27 mouse cellular contexts compared by ENCODE assay signal in genomic region chrX:135681858-135682257, GRCm38 (mm10). TPM values are rescaled to one million over a fixed set of nuclear protein-coding genes. Genes with fewer than 3 reads are reported as not detected.
DNase-seq lines count a peak whose midpoint lies in the region; ATAC-seq and TF ChIP-seq lines count a peak whose summit lies in the region.
"Had no signal": no experiment of that assay in that cellular context is flagged by ENCODE, and none has a peak within 500 bp of the region (broad histone marks: within the 10 kb centered on the region; RNA-seq: fewer than 3 reads in every experiment).

No protein-coding gene starts in this region.

- no peaks in the 10 kb centered on the region for H3K4me1 ChIP-seq in heart, embryonic 12.5 days (replicated peaks)
- no peaks in the 10 kb centered on the region for H3K4me1 ChIP-seq in liver, adult 2 months (ENCODE audit: control insufficient read depth, insufficient read depth, low read length)
- no peaks in the 10 kb centered on the region for H3K4me1 ChIP-seq in liver, postnatal 0 days (ENCODE audit: insufficient read depth)

- DNase-seq in heart, adult 11 months = peak; percentile 91
- DNase-seq in heart, postnatal 14 days = no peak
- peak; percentile 11 for DNase-seq in heart, adult 8-10 months (ENCODE audit: low spot score)
- DNase-seq in heart, adult 9 months (ENCODE audit: low spot score in 2 of 2) = peak; percentile 11 to 14
- no peak for DNase-seq in heart, postnatal 25 days (ENCODE audit: low spot score)
- DNase-seq in liver, adult 2 months (ENCODE audit: extremely low read depth, low read depth, low spot score) = peak; percentile 44
- DNase-seq in liver, postnatal 0 days = no peak
- DNase-seq: adrenal gland, adult 2 months; adrenal gland, adult 8-10 months; adrenal gland, postnatal 10 days; adrenal gland, postnatal 14 days; adrenal gland, postnatal 25 days; adrenal gland, postnatal 36 days; B cell, adult 2 months; cerebellum, adult 11 months; cerebellum, adult 11-12 months had no signal

- no peak for TF ChIP-seq CTCF in liver, adult 2 months (IDR thresholded peaks at IDR 0.05; ENCODE audit: low read depth, low read length)
- no peak for TF ChIP-seq CTCF in liver, postnatal 0 days (IDR thresholded peaks at IDR 0.05; ENCODE audit: low read depth)

- H3K79me2 ChIP-seq in liver, adult 2 months (ENCODE audit: control insufficient read depth, insufficient read depth, low read length) = no peaks in the 10 kb centered on the region

- H3K9me3 ChIP-seq in heart, embryonic 12.5 days (replicated peaks) = no peaks in the 10 kb centered on the region
- H3K9me3 ChIP-seq in liver, postnatal 0 days (ENCODE audit: low read length) = no peaks in the 10 kb centered on the region
- H3K9me3 ChIP-seq: G1E had no signal

- H3K9ac ChIP-seq in heart, embryonic 12.5 days = no peak overlapping the region
- H3K9ac ChIP-seq in liver, adult 2 months (ENCODE audit: low read depth, low read length) = no peak overlapping the region
- no peak overlapping the region for H3K9ac ChIP-seq in liver, postnatal 0 days (replicated peaks)

- TF ChIP-seq POLR2A in liver, adult 2 months (IDR thresholded peaks at IDR 0.05; ENCODE audit: extremely low read depth, insufficient read depth, low read length) = no peak

- H3K27me3 ChIP-seq in heart, embryonic 12.5 days (replicated peaks) = peaks cover 12% of the 10 kb centered on the region; the same call in 1 of the 2 replicates
- H3K27me3 ChIP-seq in liver, adult 2 months (ENCODE audit: control insufficient read depth, insufficient read depth, low read length) = no peaks in the 10 kb centered on the region; the same call in 1 of the 2 replicates
- no peaks in the 10 kb centered on the region for H3K27me3 ChIP-seq in liver, postnatal 0 days (ENCODE audit: insufficient read depth, low read length)
- H3K27me3 ChIP-seq: CH12.LX, Patski had no signal

- 62% methylated on average over 2 of the region's 2 CpGs for WGBS in heart, embryonic 12.5 days
- WGBS in liver, adult 2 months = 30% methylated on average over 2 of the region's 2 CpGs
- 57% methylated on average over 2 of the region's 2 CpGs for WGBS in liver, postnatal 0 days (ENCODE audit: insufficient replicate concordance)

- H3K27ac ChIP-seq in heart, embryonic 12.5 days (ENCODE audit: poor library complexity, severe bottlenecking) = no peak overlapping the region
- H3K27ac ChIP-seq in liver, adult 2 months (replicated peaks; ENCODE audit: insufficient read depth, low read depth, low read length) = no peak overlapping the region
- no peak overlapping the region for H3K27ac ChIP-seq in liver, postnatal 0 days (ENCODE audit: low read depth)

- H3K4me3 ChIP-seq in heart, embryonic 12.5 days = no peak overlapping the region
- no peak overlapping the region for H3K4me3 ChIP-seq in liver, adult 2 months (ENCODE audit: insufficient read depth, low read depth, low read length)
- H3K4me3 ChIP-seq in liver, postnatal 0 days (ENCODE audit: low read depth, low read length) = no peak overlapping the region

- H3K4me2 ChIP-seq in heart, embryonic 12.5 days = no peak overlapping the region
- no peak overlapping the region for H3K4me2 ChIP-seq in liver, postnatal 0 days (ENCODE audit: low read depth, low read length)

- TF ChIP-seq EP300 in liver, postnatal 0 days (IDR thresholded peaks at IDR 0.05; ENCODE audit: low read depth) = no peak

- ATAC-seq in heart, embryonic 12.5 days (ENCODE audit: insufficient number of reproducible peaks, low FRiP score) = no peak
- no peak for ATAC-seq in liver, postnatal 0 days
- ATAC-seq: activated CD4-positive, CD25-positive, alpha-beta regulatory T cell, adult 4 months; CD4-positive, CD25-positive, alpha-beta regulatory T cell, adult 4 months; Patski had no signal

- intact Hi-C loops in heart, postnatal 14 days (cut with DNase I) = no loop called here
- intact Hi-C loops in heart, postnatal 25 days (cut with DNase I) = no loop called here

- no peaks in the 10 kb centered on the region for H3K36me3 ChIP-seq in heart, embryonic 12.5 days
- no peaks in the 10 kb centered on the region for H3K36me3 ChIP-seq in liver, adult 2 months (ENCODE audit: control insufficient read depth, insufficient read depth, low read length)
- no peaks in the 10 kb centered on the region for H3K36me3 ChIP-seq in liver, postnatal 0 days (replicated peaks; ENCODE audit: insufficient read depth, low read length)
- H3K36me3 ChIP-seq: G1E had no signal

RNA-seq across cellular contexts. Expression of gene Tcp11x2, which starts 11.7 kb away (rescaled TPM):
- total RNA-seq in heart, postnatal 14 days (2021) = not detected
- total RNA-seq in heart, adult 8-10 months (2022) = under 1 TPM in 1 of 4 experiments, not detected in 3; 0.14 TPM
- polyA plus RNA-seq in heart, embryonic 12.5 days (2016; fragmentation: Nextera tagmentation; extraction: Ambion mirVana) = not detected in 2 replicates
- not detected for total RNA-seq in heart, postnatal 25 days (2021)
- not detected in 2 replicates for total RNA-seq in liver, adult 2 months (2014; rRNA removed)
- polyA plus RNA-seq in liver, adult 2 months (2012; rRNA removed) = not detected in 2 replicates
- polyA plus RNA-seq in liver, postnatal 0 days (2015; fragmentation: Nextera tagmentation; extraction: Ambion mirVana) = not detected in 2 replicates
- total RNA-seq: adrenal gland, adult 18-20 months; adrenal gland, adult 2 months; adrenal gland, adult 8-10 months; adrenal gland, postnatal 10 days; adrenal gland, postnatal 14 days; adrenal gland, postnatal 25 days; adrenal gland, postnatal 36 days; adrenal gland, postnatal 4 days; MEL had no signal
- polyA plus RNA-seq: activated CD4-positive, CD25-positive, alpha-beta regulatory T cell, adult 4 months; adrenal gland, adult 2 months; brain, embryonic 14.5 days; C2C12; G1E; Patski had no signal

RNA-seq across cellular contexts. Expression of gene Tmsb15a, which starts 43.2 kb away (rescaled TPM):
- total RNA-seq in heart, postnatal 14 days (2021) = not detected
- not detected for total RNA-seq in heart, adult 8-10 months (2022)
- 1.7 TPM in 1 of 2 replicates, not detected in the other for polyA plus RNA-seq in heart, embryonic 12.5 days (2016; fragmentation: Nextera tagmentation; extraction: Ambion mirVana)
- not detected for total RNA-seq in heart, postnatal 25 days (2021)
- total RNA-seq in liver, adult 2 months (2014; rRNA removed) = not detected in 2 replicates
- polyA plus RNA-seq in liver, adult 2 months (2012; rRNA removed) = not detected in 2 replicates
- polyA plus RNA-seq in liver, postnatal 0 days (2015; fragmentation: Nextera tagmentation; extraction: Ambion mirVana) = not detected in 2 replicates
- total RNA-seq: adrenal gland, adult 18-20 months; adrenal gland, postnatal 10 days; adrenal gland, postnatal 14 days; adrenal gland, postnatal 25 days; adrenal gland, postnatal 36 days; adrenal gland, postnatal 4 days; CH12.LX; G1E; MEL had no signal
- polyA plus RNA-seq: activated CD4-positive, CD25-positive, alpha-beta regulatory T cell, adult 4 months; adrenal gland, adult 2 months; brain, embryonic 14.5 days; C2C12; CD4-positive, CD25-positive, alpha-beta regulatory T cell, adult 4 months; G1E; Patski had no signal

RNA-seq across cellular contexts. Expression of gene Prame, which starts 54.4 kb away (rescaled TPM):
- total RNA-seq in heart, postnatal 14 days (2021) = not detected
- not detected for total RNA-seq in heart, adult 8-10 months (2022)
- not detected in 2 replicates for polyA plus RNA-seq in heart, embryonic 12.5 days (2016; fragmentation: Nextera tagmentation; extraction: Ambion mirVana)
- total RNA-seq in heart, postnatal 25 days (2021) = not detected
- total RNA-seq in liver, adult 2 months (2014; rRNA removed) = not detected in 2 replicates
- polyA plus RNA-seq in liver, adult 2 months (2012; rRNA removed) = not detected in 2 replicates
- polyA plus RNA-seq in liver, postnatal 0 days (2015; fragmentation: Nextera tagmentation; extraction: Ambion mirVana) = not detected in 2 replicates
- total RNA-seq: adrenal gland, adult 18-20 months; adrenal gland, adult 2 months; adrenal gland, adult 8-10 months; adrenal gland, postnatal 10 days; adrenal gland, postnatal 14 days; adrenal gland, postnatal 25 days; adrenal gland, postnatal 36 days; adrenal gland, postnatal 4 days; G1E; MEL had no signal
- polyA plus RNA-seq: activated CD4-positive, CD25-positive, alpha-beta regulatory T cell, adult 4 months; adrenal gland, adult 2 months; brain, embryonic 14.5 days; C2C12; CD4-positive, CD25-positive, alpha-beta regulatory T cell, adult 4 months; G1E; Patski had no signal

Comparison
In these comparisons a context has a peak if more than half of its experiments do, and no peak if none do; other contexts are left out.
1. DNase-seq: peak in heart, adult 11 months (single experiment), heart, adult 8-10 months (single experiment), heart, adult 9 months (2 of 2) and liver, adult 2 months (single experiment); none in heart, postnatal 14 days (0 of 2), heart, postnatal 25 days (single experiment) and liver, postnatal 0 days (single experiment).